Mouse (Mus musculus) bone marrow macrophage, adult 2 months (primary cell): Measurements from ENCODE around the gene Phlda1.

ENCODE experiments used
- CTCF ChIP-seq: IDR thresholded peaks from 2 replicates; pipeline ENCODE4 v1.5.1; 2012; ENCODE audit warnings: low read depth, mild to moderate bottlenecking, low read length, moderate library complexity
- POLR2A ChIP-seq: IDR thresholded peaks from 2 replicates; pipeline ENCODE4 v1.6.1; 2012; ENCODE audit warnings: mild to moderate bottlenecking, low read depth, low read length, borderline replicate concordance

GRCm38 (mm10) chr10:111460381-111460780 lies 45.7 kb upstream of the Phlda1 start:
- no peak for TF ChIP-seq CTCF
- TF ChIP-seq POLR2A: no peak
